Mouse (Mus musculus) cerebellum, postnatal 36 days (tissue): ENCODE measurements at regions not wholly inside any gene's neighbourhood (a gene's known extent, or its start where the extent isn't known, plus 50 kb on each side); places are given as distances from the start of the nearest gene placed in this dataset.
A peak's percentile ranks its signal among the peaks of the same experiment; 100 is the strongest.

ENCODE experiments used
- DNase-seq, 2 experiments: peaks; one replicate each; pipeline ENCODE4 v3.0.0; 2021 to 2022; ENCODE audit warnings: mixed read lengths in 2 of 2

DNA sequence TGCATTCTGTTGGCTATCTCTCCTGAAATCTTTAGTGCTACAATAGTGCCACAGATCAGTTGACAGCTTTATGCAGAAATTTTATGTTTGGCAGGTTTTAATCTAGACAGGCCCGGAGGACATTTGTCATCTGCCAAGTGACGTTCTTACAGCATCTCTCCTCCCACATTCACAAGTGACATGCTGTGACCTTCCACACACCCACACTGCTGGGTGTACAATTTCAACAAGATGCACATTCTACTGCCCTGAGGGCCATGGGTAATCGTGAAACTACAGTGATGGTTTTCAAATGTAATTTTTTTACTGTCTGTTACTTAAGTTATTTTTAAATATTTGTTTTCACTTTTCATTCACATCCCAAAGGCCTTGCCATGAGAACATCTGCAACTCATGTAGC lies 639.2 kb upstream of the Gm11114 start:
- DNase-seq = no peak

DNA sequence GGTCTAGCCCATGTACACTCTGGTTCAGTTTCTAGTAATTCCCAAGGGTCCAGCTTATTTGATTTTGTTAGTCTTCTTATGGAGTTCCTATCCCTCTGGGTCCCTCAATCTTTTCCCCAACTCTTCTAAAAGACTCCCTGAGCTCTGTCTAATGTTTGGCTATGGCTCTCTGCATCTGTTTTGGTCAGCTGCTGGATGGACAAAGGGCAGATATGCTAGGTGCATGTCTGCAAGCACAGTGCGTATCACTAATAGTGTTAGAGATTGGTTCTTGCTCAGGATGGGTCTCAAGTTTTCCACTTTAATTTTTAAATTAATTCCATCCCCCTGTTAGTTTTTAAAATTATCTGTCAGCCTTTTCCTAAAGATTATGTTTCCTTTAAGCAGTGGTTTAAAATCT lies 634.2 kb upstream of the Gm11114 start:
- DNase-seq = no peak

DNA sequence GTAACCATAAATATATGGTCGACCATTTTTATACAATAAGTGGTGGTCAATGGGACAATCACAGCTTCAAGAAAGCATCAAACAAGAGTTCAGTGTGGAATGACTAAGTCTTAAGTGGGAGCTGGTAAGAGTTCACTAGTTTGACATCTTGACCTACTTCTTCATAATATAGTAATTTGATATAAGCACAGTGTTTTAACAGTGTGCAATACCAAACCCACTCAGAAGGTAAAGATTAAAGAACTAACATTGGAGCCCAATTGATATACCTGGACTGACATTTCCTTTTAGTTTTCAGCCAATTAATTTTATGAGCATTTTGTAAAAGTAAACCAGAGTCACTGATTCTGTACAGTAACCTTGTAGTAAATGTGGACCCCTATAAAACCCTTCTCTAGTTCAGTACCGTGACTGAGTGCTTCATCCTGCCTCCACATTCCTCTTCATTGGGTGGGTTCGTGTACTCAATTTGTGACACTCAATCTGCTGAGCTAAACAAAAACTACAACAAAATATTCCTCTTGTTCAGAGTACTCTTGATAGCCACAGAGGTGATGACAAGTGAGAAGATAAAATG lies 593.9 kb upstream of the Gm11114 start:
- DNase-seq = no peak

DNA sequence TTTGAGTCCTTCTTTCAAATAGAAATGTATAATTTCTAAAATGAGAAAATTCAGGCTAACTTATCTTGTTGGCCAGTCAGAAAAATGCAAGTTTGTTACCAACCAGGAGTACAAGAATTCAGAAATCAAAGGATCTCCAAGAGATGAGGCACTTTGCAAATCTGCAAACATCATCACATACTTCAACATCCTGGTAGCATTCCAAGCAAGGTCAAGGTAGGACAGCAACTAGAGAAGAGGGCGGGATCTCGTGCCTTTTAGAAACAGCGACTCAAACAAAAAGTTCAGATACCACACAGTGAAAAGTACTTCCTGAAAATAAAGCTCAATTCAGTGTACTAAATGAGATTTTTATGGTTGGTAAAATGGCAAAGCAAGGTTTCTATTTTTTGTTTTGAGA lies 593.2 kb upstream of the Gm11114 start:
- DNase-seq = no peak

GRCm38 (mm10) chr9:84720454-84720853 lies 592.1 kb upstream of the Gm11114 start:
- no peak for DNase-seq

DNA sequence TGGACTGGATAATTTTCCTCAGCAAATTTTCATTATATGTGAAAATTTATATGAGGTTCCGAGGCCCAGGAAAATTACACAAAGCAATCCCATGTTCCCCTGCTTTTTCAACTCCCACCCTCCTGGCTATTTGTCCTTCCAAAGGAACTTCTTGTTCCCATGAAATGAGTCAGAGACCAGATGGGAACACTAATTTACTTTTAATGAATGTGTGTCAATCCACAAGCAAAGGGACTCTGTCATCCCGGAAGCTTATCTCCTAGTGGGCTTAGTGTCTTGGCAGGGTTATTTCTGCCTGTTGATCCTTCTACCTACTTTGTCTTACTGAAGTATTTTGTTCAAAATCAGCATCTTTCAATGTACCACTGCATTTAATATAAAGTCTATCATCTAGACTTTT lies 573.3 kb upstream of the Gm11114 start:
- no peak for DNase-seq

DNA sequence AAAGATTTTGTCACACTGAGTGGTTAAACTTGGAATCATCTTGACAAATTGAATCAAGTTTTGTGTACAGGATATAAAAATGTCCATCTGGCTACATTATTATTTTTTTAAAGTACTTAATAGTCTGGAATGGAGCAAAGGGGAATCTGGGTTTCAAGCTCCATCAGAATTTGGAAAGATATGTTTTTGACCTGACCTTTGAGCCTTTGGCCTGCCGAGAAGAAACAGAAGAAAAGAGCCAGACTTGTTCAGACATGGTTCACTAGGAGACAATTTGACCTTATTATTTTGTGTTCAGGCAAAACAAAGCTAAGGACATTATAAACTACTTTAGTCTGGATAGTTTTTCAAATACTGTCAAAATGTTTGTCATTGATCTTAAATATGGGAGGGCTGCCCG lies 572.2 kb upstream of the Gm11114 start:
- no peak for DNase-seq

DNA sequence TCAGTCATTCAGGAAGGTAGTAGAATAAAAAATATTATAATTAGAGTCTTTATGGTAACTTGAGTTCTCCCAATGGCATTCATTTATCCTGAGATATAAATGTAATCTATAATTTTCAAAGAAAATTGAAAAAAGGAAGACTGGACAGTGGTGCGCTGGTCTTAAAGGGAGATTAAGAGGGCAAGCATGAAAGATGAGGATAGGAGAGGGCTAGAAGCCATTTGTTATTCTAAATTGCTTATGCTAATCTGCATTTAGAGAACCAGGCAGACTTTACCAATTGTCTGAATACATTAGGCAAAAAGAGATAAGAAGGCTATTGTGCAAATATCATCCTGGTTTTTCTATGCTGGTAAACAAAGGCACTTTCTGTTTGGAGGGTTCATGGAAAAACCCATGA lies 558.2 kb upstream of the Gm11114 start:
- DNase-seq = no peak

DNA sequence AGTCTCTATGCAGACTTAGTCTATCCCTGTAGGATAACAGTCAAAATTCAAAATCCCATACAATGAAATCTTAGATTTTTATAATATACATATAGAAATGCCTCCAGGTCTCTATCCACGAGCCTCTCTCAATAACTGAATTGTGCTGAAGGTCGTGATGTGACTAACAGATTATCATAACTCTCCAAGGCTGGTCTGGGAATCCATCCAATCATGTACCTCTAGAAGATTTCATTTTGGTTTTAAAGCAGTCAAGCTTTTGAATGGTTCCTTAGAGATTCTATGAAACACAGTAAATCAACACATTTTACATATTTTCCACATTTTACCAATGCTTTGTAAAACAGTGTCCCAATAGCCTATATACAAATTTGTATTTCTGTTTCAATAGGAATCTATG lies 557.7 kb upstream of the Gm11114 start:
- no peak for DNase-seq

DNA sequence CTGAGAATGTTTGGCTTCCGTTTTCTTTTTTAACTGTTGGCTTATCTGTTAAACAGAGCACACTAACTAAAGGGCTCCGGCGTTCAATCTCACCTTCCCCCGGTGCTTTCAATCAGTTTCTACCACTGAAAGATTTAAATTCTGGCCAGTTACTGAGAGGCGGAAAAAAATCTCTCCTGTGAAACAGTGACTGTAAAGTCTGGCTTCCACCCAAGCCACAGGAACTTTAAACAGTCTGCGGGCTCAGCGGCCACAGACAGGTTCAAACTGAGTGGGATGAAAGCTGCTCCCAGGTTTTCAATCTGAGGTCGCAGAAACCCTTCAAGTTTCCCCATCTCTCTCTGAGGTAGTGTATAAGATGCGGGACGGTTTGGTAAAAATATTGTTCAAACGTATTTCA lies 538.2 kb upstream of the Gm11114 start:
- no peak for DNase-seq

DNA sequence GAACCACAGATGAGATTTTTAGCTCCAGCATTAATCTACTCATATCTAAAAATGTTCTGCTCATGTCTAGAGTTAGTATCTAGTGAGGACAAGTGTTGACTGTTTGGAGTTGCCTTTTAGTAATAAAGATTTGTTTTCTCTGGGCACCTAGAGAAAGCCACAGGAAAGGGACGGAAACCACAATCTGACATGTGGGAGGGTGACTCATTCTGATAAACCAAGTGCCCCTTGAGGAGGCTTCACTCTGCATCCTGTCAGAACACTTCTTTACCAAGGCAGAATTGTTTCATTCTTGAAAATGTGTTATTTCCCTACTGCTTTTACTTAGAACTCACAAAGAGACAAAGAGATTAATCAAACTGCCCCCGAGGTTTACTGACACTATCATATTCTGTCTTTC lies 537.4 kb upstream of the Gm11114 start:
- DNase-seq = no peak

DNA sequence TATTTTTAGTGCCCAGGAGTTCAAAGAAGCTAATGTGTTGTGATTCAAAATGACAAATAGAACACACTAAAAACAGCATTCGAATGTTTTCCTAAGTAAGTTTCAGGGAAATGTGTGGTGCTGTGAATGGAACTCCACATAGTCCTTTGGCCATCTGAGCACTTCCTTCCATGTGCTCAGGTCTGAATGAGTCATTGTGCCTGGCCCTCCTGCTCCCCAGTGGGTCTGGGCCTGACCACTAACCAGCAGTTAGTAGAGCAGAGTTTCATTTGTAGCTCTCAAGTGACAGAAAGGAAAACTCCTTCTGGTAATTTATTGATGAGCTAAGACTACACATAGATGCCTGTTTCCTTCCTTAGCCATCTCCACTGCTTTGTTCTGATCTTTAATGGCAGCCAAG lies 533.4 kb upstream of the Gm11114 start:
- no peak for DNase-seq

GRCm38 (mm10) chr9:84825768-84826167 lies 486.8 kb upstream of the Gm11114 start:
- no peak for DNase-seq

DNA sequence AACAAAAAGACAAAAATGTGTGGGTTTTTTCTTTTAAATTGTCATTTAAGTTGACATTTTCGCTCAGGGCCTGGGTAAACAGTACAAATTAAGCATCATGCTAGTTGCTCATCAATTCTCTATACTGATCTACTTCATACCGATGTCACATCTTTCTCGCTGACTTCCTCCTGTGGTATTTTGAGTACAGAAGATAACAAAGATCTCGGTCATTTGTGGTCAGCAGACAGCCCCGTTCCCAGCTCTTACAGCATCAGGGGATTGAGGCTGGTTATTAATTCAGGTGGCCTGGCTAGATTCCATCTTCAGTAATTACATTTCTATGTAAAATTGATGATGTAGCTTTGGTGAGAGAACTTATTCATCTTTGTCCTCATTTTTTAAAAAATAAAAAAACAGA lies 483.6 kb upstream of the Gm11114 start:
- no peak for DNase-seq

DNA sequence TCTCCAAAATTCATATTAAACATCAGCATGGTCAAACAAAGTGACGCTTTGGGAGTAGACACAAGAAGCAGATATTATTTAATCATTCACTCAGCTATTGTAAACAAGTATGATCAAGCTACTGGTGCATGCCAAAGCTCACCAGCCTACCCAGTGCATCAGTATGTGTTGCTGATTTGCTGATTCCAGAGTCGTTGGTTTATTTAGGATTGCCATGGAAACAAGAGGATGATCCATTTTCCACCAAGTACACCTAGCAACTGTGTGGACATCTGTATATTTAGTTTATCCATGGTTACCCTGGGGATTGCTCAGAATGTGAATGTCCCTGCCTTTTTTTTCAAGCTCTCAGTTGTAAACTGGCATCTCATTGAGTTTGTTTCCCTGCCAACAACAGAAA lies 481.9 kb upstream of the Gm11114 start:
- no peak for DNase-seq

DNA sequence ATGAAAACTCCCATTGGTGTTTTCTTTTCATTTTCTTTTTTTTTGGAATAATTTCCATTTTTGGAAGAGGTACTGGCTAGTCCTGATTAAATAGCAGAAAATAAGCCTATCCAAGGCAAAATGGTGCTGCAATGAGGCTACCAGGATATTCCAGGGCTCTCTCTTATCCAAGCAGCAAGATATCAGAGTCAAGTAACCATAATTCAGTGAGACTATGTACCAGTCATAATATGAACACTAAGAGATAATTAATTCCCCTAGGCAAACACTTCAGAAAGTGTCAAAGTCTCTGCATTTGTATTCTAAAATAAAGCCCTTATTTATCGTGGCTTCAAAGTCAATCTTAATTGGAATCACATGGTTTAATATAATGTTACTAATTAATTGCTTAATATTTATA lies 475.1 kb upstream of the Gm11114 start:
- DNase-seq = no peak

DNA sequence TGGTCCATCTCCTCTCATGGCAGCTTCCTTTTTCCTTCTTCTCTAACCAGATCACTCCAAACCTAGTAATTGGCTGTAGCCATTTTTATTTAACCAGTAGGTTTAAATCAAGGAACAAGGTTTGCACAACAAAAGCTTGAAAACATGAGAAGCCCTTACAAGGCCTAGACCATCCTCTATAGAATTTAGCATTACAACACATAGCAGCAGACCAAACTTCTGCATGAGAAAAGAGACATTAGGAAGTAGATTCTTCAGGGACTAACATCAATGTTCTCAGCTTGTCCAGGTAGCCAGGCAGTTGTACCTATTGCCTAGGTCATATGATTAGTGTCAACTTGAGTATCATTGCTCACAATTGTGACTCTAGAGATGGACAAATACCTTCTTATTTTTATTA lies 468.6 kb upstream of the Gm11114 start:
- no peak for DNase-seq

DNA sequence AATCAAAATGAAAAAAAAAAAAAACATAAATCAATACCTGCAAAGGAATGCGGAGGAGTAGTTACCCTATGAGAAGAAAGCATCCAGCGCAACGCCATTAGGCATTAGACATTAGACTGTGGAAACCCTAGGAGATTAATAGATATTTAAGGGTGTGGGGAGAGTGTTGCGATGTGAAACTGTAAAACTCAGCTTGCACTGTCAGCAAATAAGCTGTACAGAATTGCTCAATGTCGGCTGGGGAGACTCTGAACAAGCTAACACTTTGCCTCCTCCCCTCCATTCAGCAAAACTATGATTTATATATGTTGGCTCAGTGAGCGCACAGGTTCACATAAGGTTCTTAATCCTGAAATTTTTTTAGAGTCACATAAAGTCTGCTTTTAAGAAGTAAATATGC lies 451.0 kb upstream of the Gm11114 start:
- no peak for DNase-seq

DNA sequence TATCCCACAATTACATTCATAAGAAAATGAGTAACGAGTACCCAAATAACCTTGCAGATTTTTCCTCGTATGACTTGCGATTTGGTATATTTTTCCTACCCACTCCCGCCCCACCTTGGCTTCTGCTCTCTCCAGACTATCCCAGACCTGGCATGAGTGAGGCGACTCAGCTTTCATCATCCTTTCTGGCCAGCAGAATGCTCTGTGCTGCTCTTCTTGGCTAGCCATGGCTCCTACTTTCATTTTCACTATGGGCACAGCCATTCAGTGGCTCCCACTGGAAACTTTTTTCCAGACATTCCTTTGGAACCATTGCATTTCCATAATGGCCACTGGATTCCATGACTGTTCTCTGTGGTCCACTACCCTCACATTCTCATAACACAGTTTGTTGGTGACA lies 449.1 kb upstream of the Gm11114 start:
- no peak for DNase-seq

GRCm38 (mm10) chr9:84894148-84894547 lies 418.4 kb upstream of the Gm11114 start:
- DNase-seq = no peak

DNA sequence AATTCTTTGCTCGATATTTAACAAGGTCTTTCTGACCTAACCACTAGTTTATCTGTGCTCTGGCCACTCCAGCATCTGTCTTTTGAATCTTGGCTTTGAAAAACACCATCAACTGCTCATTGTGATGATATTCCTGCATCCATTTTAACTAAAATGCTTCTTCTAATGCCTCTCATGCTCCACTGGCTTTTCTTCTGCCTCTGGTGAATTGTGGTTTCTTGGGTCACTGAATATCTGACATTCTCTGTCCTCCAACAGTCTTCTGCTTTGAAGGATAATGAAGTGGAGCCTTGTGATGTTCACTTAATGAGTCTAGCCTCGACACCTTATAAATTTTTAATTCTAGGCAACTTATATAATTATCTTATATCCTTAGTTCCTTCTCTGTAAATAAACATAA lies 416.5 kb upstream of the Gm11114 start:
- DNase-seq = no peak

DNA sequence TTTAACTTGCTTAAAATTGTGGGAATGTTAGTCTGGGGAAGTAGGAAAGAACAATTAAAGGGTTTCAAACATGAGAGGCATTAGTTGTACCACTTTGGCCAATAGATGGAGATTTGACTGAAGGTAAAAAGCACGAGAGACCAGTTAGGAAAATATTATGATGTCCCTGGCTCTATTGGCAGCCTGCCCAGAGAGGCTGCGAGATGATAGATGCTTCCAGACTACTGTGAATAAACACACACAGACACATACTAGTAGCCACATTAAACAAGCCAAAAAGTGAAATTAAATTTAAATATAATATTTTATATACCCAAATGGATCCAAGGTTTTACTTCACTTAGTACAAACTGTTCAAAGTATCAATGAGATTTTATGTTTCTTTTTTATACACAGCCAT lies 411.9 kb upstream of the Gm11114 start:
- DNase-seq = peak; percentile 2 to 3

- no peak for DNase-seq
These were observed 406.3 kb upstream of the Gm11114 start for GRCm38 (mm10) chr9:84906244-84906643.

GRCm38 (mm10) chr9:84913321-84913720 lies 399.3 kb upstream of the Gm11114 start:
- no peak for DNase-seq

- DNase-seq = no peak
These were observed 390.3 kb upstream of the Gm11114 start for GRCm38 (mm10) chr9:84922306-84922705.

DNA sequence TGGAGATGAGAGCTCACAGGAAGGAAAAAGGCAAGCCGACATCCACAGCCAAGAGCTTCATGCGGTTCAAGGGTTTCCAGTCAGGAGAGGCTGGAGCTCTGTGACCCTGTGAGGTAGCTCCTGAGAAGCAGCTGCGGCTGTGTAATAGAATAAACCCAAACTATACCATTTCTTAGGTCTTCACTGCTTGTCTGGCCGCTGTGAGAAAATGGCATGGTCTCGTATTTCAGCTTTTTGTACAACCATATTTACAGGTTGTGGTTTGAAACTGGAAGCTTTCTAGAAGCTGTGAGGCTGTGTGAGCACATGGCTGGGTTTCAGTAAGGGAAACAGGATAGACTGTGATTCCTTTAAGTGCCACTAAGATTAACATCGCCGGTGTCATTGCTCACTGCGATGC lies 388.6 kb upstream of the Gm11114 start:
- no peak for DNase-seq
